Mouse (Mus musculus): ENCODE data around the gene Laptm4a. TPM values are rescaled to one million over a fixed set of nuclear protein-coding genes. Genes with fewer than 3 reads are reported as not detected.

Gene Laptm4a
- polyA plus RNA-seq, 1 experiment, result 291 TPM

DNA sequence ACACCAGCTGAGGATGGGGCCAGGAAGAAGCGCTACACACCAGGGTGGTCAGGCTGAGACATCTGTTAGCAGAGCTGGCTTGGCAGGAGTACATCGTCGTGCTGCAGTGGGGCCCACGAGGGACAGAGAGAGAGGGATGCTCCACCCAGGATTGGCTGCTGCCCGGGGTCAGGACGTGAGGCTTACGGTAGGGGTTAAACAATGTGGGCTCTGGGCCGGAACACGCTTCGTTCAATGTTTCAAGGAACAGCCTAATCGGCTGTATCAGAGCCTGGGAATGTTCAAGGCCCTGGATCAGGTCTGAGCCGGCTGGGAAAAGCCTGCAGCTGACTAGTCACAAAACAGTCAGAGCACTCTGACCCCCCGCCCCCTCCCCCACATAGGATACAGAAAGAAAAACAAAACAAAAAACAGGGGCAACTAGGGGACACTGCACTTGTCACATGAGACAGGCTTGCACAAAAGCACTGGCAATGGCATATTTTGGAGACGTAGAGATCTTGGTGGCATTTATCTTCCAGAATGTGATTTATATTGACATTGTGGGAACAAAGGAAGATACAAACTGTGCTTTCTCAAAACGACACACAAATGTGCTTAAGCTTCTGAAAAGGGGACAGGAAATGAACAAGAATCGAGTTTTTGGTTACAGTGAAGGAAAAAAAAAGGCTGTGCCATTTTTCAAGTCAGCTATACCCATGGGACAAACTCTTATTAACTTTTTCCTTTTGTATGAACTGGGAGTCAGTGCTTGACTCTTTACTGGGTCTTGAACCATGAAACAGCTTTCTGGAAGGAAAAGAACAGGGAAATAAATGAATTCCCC lies 8.4 kb upstream of the Laptm4a start:
- no peak overlapping the region for H3K4me3 ChIP-seq (ENCODE audit: insufficient read depth, low read depth, low read length)
- TF ChIP-seq POLR2A (IDR thresholded peaks at IDR 0.05; ENCODE audit: low read depth, low read length) (no peak), CTCF (conservative IDR thresholded peaks at IDR 0.05; ENCODE audit: insufficient read depth, insufficient read length, low read depth, low read length) (no peak)
- WGBS, result 12% methylated on average over 16 of the region's 16 CpGs
- H3K27ac ChIP-seq (ENCODE audit: insufficient read depth, low read depth, low read length), result peak overlapping the region; percentile 50
- H3K4me1 ChIP-seq (ENCODE audit: control insufficient read depth, insufficient read depth, low read length), result peaks cover 12% of the 10 kb centered on the region
- H3K36me3 ChIP-seq (ENCODE audit: control insufficient read depth, insufficient read depth, low read length), result no peaks in the 10 kb centered on the region
- no peaks in the 10 kb centered on the region for H3K27me3 ChIP-seq (replicated peaks; ENCODE audit: control insufficient read depth, insufficient read depth, low read length)
- DNase-seq, result peak; percentile 69

DNA sequence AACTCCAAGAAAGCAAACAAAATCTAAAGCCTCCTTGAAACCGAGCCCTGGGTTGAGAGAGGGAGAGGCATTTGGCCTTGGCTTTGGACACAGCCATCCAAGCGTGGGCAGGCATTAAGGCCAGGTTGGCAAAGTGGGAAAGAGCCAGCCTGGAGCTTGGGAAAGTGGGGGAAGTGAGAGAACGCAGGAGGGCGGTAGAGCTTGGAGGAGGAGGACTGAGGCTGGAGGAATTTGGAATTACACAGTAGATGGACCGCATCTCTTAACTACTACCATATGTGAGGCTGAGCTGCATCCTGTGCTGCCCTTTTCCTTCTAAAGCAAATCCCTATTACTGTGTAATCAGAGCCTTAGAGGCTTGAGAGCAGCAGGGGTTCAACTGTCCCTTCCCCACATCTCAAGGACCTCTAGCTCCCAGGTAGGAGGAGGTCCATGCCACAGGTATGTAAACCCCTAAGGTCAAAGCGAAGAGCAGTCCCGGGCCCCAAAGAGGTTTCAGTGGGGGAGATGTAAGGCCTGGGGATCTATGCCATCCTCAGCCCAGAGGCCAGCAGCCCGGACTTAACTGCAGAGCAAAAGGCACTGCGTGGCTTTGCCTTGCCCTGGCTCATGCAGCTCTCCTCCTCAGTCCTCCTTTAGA lies 7.6 kb upstream of the Laptm4a start:
- peak overlapping the region; percentile 50 for H3K27ac ChIP-seq (ENCODE audit: insufficient read depth, low read depth, low read length)
- no peaks in the 10 kb centered on the region for H3K27me3 ChIP-seq (replicated peaks; ENCODE audit: control insufficient read depth, insufficient read depth, low read length)
- peaks cover 12% of the 10 kb centered on the region for H3K4me1 ChIP-seq (ENCODE audit: control insufficient read depth, insufficient read depth, low read length)
- peak; percentile 42 for DNase-seq
- 43% methylated on average over 9 of the region's 9 CpGs for WGBS
- H3K4me3 ChIP-seq (ENCODE audit: insufficient read depth, low read depth, low read length), result no peak overlapping the region
- no peaks in the 10 kb centered on the region for H3K36me3 ChIP-seq (ENCODE audit: control insufficient read depth, insufficient read depth, low read length)
- TF ChIP-seq CTCF (conservative IDR thresholded peaks at IDR 0.05; ENCODE audit: insufficient read depth, insufficient read length, low read depth, low read length) (no peak), POLR2A (IDR thresholded peaks at IDR 0.05; ENCODE audit: low read depth, low read length) (no peak)

DNA sequence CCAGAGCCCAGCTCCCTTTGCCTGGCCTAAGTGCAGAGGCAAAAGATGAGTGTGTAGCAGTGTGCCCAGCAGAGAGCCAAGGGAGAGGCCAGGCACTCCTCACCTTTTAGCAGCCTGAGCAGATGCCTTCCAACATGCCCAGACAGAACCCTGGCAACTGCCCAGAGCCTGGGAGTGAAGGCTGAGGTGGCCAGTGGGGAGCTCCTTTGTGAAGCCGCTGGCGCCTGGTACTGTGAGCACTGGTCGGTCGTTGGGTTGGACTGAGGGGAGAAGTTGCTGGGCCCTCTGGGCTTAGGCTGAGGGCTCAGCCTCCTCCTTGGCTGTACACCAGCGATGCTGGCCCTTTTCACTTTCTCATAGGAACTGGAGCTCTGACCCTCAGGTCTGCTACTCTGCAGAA lies 5.1 kb upstream of the Laptm4a start:
- Histone ChIP-seq H3K36me3 (ENCODE audit: control insufficient read depth, insufficient read depth, low read length) (no peaks in the 10 kb centered on the region), H3K4me3 (ENCODE audit: insufficient read depth, low read depth, low read length) (no peak overlapping the region), H3K27ac (ENCODE audit: insufficient read depth, low read depth, low read length) (no peak overlapping the region), H3K27me3 (replicated peaks; ENCODE audit: control insufficient read depth, insufficient read depth, low read length) (no peaks in the 10 kb centered on the region), H3K4me1 (ENCODE audit: control insufficient read depth, insufficient read depth, low read length) (peaks cover 14% of the 10 kb centered on the region)
- DNase-seq, result peak; percentile 57
- TF ChIP-seq CTCF (conservative IDR thresholded peaks at IDR 0.05; ENCODE audit: insufficient read depth, insufficient read length, low read depth, low read length) (no peak), POLR2A (IDR thresholded peaks at IDR 0.05; ENCODE audit: low read depth, low read length) (no peak)
- 29% methylated on average over 5 of the region's 5 CpGs for WGBS

DNA sequence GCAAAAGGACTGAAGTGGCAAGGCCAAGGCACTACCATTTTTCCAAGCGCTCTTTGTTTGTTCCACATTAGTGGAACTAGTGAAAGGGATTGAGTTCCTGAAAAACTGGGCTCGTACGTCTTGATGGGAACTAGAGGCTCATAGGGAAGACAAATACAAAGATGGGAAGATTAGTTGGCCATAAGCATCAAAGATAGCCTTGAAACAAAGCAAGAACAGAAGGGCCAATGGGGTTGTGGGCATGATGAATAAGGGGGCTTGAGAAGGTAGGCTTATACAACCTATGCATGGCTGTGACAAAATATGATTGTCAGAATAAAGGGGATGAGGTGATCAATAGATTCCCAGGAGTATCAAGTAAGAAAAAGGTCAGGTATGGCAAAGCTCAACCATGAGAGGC lies 2.2 kb upstream of the Laptm4a start:
- WGBS, result 97% methylated on average over 3 of the region's 3 CpGs
- TF ChIP-seq POLR2A (IDR thresholded peaks at IDR 0.05; ENCODE audit: low read depth, low read length) (no peak), CTCF (conservative IDR thresholded peaks at IDR 0.05; ENCODE audit: insufficient read depth, insufficient read length, low read depth, low read length) (no peak)
- Histone ChIP-seq H3K27ac (ENCODE audit: insufficient read depth, low read depth, low read length) (no peak overlapping the region), H3K36me3 (ENCODE audit: control insufficient read depth, insufficient read depth, low read length) (no peaks in the 10 kb centered on the region), H3K4me3 (ENCODE audit: insufficient read depth, low read depth, low read length) (no peak overlapping the region), H3K4me1 (ENCODE audit: control insufficient read depth, insufficient read depth, low read length) (peaks cover 8% of the 10 kb centered on the region), H3K27me3 (replicated peaks; ENCODE audit: control insufficient read depth, insufficient read depth, low read length) (no peaks in the 10 kb centered on the region)
- DNase-seq, result no peak

DNA sequence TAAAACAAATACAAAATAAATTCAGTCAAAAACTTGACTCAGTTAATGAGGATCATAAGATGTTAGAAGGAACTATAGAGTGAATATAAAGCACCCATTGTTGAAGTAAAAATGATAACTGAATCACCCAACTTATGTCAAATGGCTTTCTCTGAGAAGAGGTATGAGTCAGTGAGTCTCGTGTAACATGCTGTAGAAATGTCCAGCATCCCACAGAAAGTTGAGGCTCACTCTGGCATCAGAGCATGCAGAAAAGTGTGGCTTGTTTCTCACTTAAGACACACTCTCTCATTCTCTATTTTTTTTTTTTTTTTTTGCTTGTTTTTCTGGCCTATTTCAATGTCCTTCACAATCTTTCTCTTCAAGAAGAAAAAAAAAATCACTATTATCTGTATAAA lies 469 bp upstream of the Laptm4a start:
- Histone ChIP-seq H3K36me3 (ENCODE audit: control insufficient read depth, insufficient read depth, low read length) (peaks cover 2% of the 10 kb centered on the region), H3K4me1 (ENCODE audit: control insufficient read depth, insufficient read depth, low read length) (peaks cover 12% of the 10 kb centered on the region; the same call in 1 of the 2 replicates), H3K27ac (ENCODE audit: insufficient read depth, low read depth, low read length) (peak overlapping the region; percentile 94), H3K27me3 (replicated peaks; ENCODE audit: control insufficient read depth, insufficient read depth, low read length) (no peaks in the 10 kb centered on the region), H3K4me3 (ENCODE audit: insufficient read depth, low read depth, low read length) (no peak overlapping the region; the same call in 1 of the 2 replicates)
- no peak for DNase-seq
- 28% methylated on average over 1 of the region's 1 CpGs for WGBS
- TF ChIP-seq POLR2A (IDR thresholded peaks at IDR 0.05; ENCODE audit: low read depth, low read length) (no peak), CTCF (conservative IDR thresholded peaks at IDR 0.05; ENCODE audit: insufficient read depth, insufficient read length, low read depth, low read length) (no peak)

DNA sequence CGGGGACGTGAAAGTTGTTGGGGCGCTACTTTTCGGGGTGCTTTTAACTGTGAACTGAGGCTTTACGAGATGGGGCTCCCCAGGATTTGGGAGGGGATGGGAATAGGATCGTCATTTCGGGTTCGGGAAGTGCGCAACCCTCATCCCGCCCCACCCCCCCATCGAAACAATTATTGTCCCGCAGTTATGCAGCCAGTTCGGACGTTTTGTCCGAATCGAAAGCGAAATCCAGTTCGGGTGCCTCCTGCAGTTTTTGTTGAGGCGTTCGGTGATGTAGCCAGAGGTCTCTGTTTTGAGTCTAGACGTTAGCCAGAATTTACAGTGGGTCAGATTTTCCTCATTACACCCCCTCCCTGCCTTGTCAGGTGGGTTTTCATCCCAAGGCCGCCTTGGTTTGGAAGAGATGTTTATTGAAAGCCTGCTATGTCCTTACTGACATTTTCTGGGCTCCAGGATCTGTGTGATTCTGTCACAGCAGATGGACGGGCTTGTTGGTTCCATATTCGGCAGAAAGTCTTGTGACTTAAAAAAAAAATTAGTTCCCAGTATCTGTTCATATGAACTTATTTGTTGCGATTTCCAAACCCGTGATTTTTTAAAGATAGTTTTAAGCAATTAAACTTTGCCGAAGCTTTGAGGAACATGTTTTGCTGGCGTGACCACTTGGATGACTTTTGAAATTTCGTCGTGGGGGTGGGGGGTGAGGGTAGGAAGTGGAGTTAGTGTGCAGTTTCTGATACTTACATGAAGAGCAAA lies 1.1 kb downstream of the Laptm4a start:
- Histone ChIP-seq H3K4me3 (ENCODE audit: insufficient read depth, low read depth, low read length) (peak overlapping the region; percentile 82), H3K27me3 (replicated peaks; ENCODE audit: control insufficient read depth, insufficient read depth, low read length) (no peaks in the 10 kb centered on the region), H3K36me3 (ENCODE audit: control insufficient read depth, insufficient read depth, low read length) (peaks cover 2% of the 10 kb centered on the region), H3K4me1 (ENCODE audit: control insufficient read depth, insufficient read depth, low read length) (peaks cover 12% of the 10 kb centered on the region; the same call in 1 of the 2 replicates), H3K27ac (ENCODE audit: insufficient read depth, low read depth, low read length) (peak overlapping the region; percentile 96)
- peak; percentile 70 for DNase-seq
- under 1% methylated on average over 30 of the region's 30 CpGs for WGBS
- TF ChIP-seq POLR2A (IDR thresholded peaks at IDR 0.05; ENCODE audit: low read depth, low read length) (no peak), CTCF (conservative IDR thresholded peaks at IDR 0.05; ENCODE audit: insufficient read depth, insufficient read length, low read depth, low read length) (no peak)

DNA sequence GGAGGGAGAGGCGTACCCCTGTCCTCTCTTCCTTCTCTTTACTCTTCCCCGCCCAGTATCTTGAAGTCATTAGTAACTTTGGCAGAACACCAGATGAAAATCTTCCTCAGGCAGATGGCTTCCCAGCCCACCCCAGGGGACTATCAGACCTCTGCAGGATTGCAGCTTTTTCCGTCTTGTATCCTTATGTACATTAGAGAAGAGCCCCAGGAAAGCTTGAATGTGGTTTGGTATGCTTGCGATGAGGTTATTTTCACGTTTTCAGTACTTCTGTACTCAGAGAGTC lies 1.6 kb downstream of the Laptm4a start:
- peaks cover 15% of the 10 kb centered on the region; the same call in 1 of the 2 replicates for H3K4me1 ChIP-seq (ENCODE audit: control insufficient read depth, insufficient read depth, low read length)
- DNase-seq, result no peak
- peaks cover 2% of the 10 kb centered on the region for H3K36me3 ChIP-seq (ENCODE audit: control insufficient read depth, insufficient read depth, low read length)
- H3K27me3 ChIP-seq (replicated peaks; ENCODE audit: control insufficient read depth, insufficient read depth, low read length), result no peaks in the 10 kb centered on the region
- H3K4me3 ChIP-seq (ENCODE audit: insufficient read depth, low read depth, low read length), result peak overlapping the region; percentile 82
- no peak for TF ChIP-seq POLR2A (IDR thresholded peaks at IDR 0.05; ENCODE audit: low read depth, low read length)
- TF ChIP-seq CTCF (conservative IDR thresholded peaks at IDR 0.05; ENCODE audit: insufficient read depth, insufficient read length, low read depth, low read length), result no peak
- WGBS, result 9% methylated on average over 5 of the region's 5 CpGs
- H3K27ac ChIP-seq (ENCODE audit: insufficient read depth, low read depth, low read length), result peak overlapping the region; percentile 96

Measured in kidney, adult 2 months (tissue).